10 mouse cellular contexts compared by ENCODE assay signal in genomic region chr2:32730854-32731253, GRCm38 (mm10). TPM values are rescaled to one million over a fixed set of nuclear protein-coding genes. Genes with fewer than 3 reads are reported as not detected.
DNase-seq lines count a peak whose midpoint lies in the region; ATAC-seq and TF ChIP-seq lines count a peak whose summit lies in the region.
"Had no signal": no experiment of that assay in that cellular context is flagged by ENCODE, and none has a peak within 500 bp of the region (broad histone marks: within the 10 kb centered on the region; RNA-seq: fewer than 3 reads in every experiment).

No protein-coding gene starts in this region.

- peak overlapping the region; percentile 87 for H3K27ac ChIP-seq in heart, adult 2 months
- peak overlapping the region; percentile 99 for H3K27ac ChIP-seq in brown adipose tissue, adult 24 weeks (replicated peaks; ENCODE audit: low read depth, low read length)
- H3K27ac ChIP-seq in liver, embryonic 13.5 days: peak overlapping the region; percentile 65
- H3K27ac ChIP-seq in midbrain, embryonic 15.5 days: no peak overlapping the region

- H3K79me2 ChIP-seq in heart, adult 2 months (replicated peaks; ENCODE audit: control insufficient read depth, insufficient read depth, low read length): no peaks in the 10 kb centered on the region

- no peak for TF ChIP-seq POLR2A in heart, adult 2 months (IDR thresholded peaks at IDR 0.05; ENCODE audit: insufficient read depth, low read depth, low read length)

- TF ChIP-seq CTCF in heart, adult 2 months (IDR thresholded peaks at IDR 0.05): no peak

- 17% methylated on average over 11 of the region's 11 CpGs for WGBS in heart, adult 2 months
- WGBS in liver, embryonic 13.5 days (ENCODE audit: insufficient replicate concordance): 55% methylated on average over 11 of the region's 11 CpGs
- 60% methylated on average over 11 of the region's 11 CpGs for WGBS in midbrain, embryonic 15.5 days

- peaks cover 19% of the 10 kb centered on the region for H3K4me1 ChIP-seq in heart, adult 2 months (ENCODE audit: control insufficient read depth, insufficient read depth, low read length)
- peaks cover 11% of the 10 kb centered on the region for H3K4me1 ChIP-seq in brown adipose tissue, adult 24 weeks (ENCODE audit: control insufficient read depth, insufficient read depth, insufficient read length, low read length)
- peaks cover 32% of the 10 kb centered on the region for H3K4me1 ChIP-seq in liver, embryonic 13.5 days (replicated peaks)
- peaks cover 7% of the 10 kb centered on the region; the same call in 1 of the 2 replicates for H3K4me1 ChIP-seq in midbrain, embryonic 15.5 days

- peaks cover 2% of the 10 kb centered on the region for H3K36me3 ChIP-seq in heart, adult 2 months (ENCODE audit: control insufficient read depth, insufficient read depth, low read length)
- no peaks in the 10 kb centered on the region for H3K36me3 ChIP-seq in liver, embryonic 13.5 days
- no peaks in the 10 kb centered on the region for H3K36me3 ChIP-seq in midbrain, embryonic 15.5 days (replicated peaks)

- DNase-seq in heart, adult 2 months: no peak
- DNase-seq in heart, adult 18-20 months: no peak
- peak; percentile 57 to 71 for DNase-seq in heart, postnatal 10 days
- DNase-seq in liver, embryonic 13.5 days: no peak
- DNase-seq in adrenal gland, adult (ENCODE audit: inconsistent age in 2 of 2, low spot score in 1 of 2): no peak
- DNase-seq in layer of hippocampus, adult 11-12 months (ENCODE audit: low spot score): no peak
- DNase-seq: adrenal gland, adult 8-10 months had no signal

- no peaks in the 10 kb centered on the region for H3K9me3 ChIP-seq in liver, embryonic 13.5 days (replicated peaks)
- no peaks in the 10 kb centered on the region for H3K9me3 ChIP-seq in midbrain, embryonic 15.5 days

- intact Hi-C loops in heart, adult 2 months (cut with DNase I): loop anchor here (5.0 kb wide), 1 partner anchor 79 kb away; no protein-coding TSS in a partner anchor
- intact Hi-C loops in heart, postnatal 10 days (cut with DNase I): no loop called here

- H3K4me2 ChIP-seq in liver, embryonic 13.5 days: no peak overlapping the region
- no peak overlapping the region for H3K4me2 ChIP-seq in midbrain, embryonic 15.5 days

- TF ChIP-seq EP300 in heart, adult 2 months (IDR thresholded peaks at IDR 0.05; ENCODE audit: insufficient read depth, low read depth, low read length): no peak

- ATAC-seq in liver, embryonic 13.5 days (ENCODE audit: low read depth): no peak
- ATAC-seq in midbrain, embryonic 15.5 days (replicated peaks): no peak

- no peaks in the 10 kb centered on the region for H3K27me3 ChIP-seq in heart, adult 2 months (ENCODE audit: control insufficient read depth, insufficient read depth, low read length)
- H3K27me3 ChIP-seq in liver, embryonic 13.5 days: no peaks in the 10 kb centered on the region
- H3K27me3 ChIP-seq in midbrain, embryonic 15.5 days (replicated peaks): no peaks in the 10 kb centered on the region

- peak overlapping the region; percentile 69 for H3K4me3 ChIP-seq in heart, adult 2 months
- peak overlapping the region; percentile 66 for H3K4me3 ChIP-seq in brown adipose tissue, adult 24 weeks (ENCODE audit: insufficient read depth, low read depth, low read length)
- H3K4me3 ChIP-seq in liver, embryonic 13.5 days (replicated peaks): no peak overlapping the region
- no peak overlapping the region for H3K4me3 ChIP-seq in midbrain, embryonic 15.5 days
- H3K4me3 ChIP-seq: erythroblast, embryonic 14.5 days had no signal

- H3K9ac ChIP-seq in heart, adult 2 months (ENCODE audit: low read depth, low read length): peak overlapping the region; percentile 15
- H3K9ac ChIP-seq in liver, embryonic 13.5 days: no peak overlapping the region
- no peak overlapping the region for H3K9ac ChIP-seq in midbrain, embryonic 15.5 days

RNA-seq across cellular contexts. Expression of gene 6330409D20Rik, which starts 10.0 kb away (rescaled TPM):
- total RNA-seq in heart, adult 2 months (2021): not detected
- polyA plus RNA-seq in heart, adult 2 months (2012; rRNA removed): not detected in 2 replicates
- total RNA-seq in heart, adult 18-20 months (2021): not detected
- not detected in 2 replicates for polyA plus RNA-seq in brown adipose tissue, adult 24 weeks (2012; ENCODE audit: insufficient read depth, insufficient read length, missing spikeins)
- total RNA-seq in heart, postnatal 10 days (2021): not detected
- 0.15 TPM in 1 of 2 replicates, not detected in the other for polyA plus RNA-seq in liver, embryonic 13.5 days (2015; fragmentation: Nextera tagmentation; extraction: Ambion mirVana)
- 3.4 and 4.1 TPM in 2 replicates for polyA plus RNA-seq in midbrain, embryonic 15.5 days (2015; fragmentation: Nextera tagmentation; extraction: Ambion mirVana)
- total RNA-seq: adrenal gland, adult 8-10 months had no signal
- polyA plus RNA-seq: erythroblast, embryonic 14.5 days had no signal

RNA-seq across cellular contexts. Expression of gene Sh2d3c, which starts 10.0 kb away (rescaled TPM):
- total RNA-seq in heart, adult 2 months (2021): 10 to 100 TPM; 27.1 to 28.9 TPM
- 38.7 and 52.8 TPM in 2 replicates for polyA plus RNA-seq in heart, adult 2 months (2012; rRNA removed)
- 10 to 100 TPM; 23.1 to 30.8 TPM for total RNA-seq in heart, adult 18-20 months (2021)
- polyA plus RNA-seq in brown adipose tissue, adult 24 weeks (2012; ENCODE audit: insufficient read depth, insufficient read length, missing spikeins): 4.4 and 6.3 TPM in 2 replicates
- total RNA-seq in heart, postnatal 10 days (2021): 10 to 100 TPM; 45.3 to 47.1 TPM
- 5.4 and 5.6 TPM in 2 replicates for polyA plus RNA-seq in liver, embryonic 13.5 days (2015; fragmentation: Nextera tagmentation; extraction: Ambion mirVana)
- 54.7 and 57.2 TPM in 2 replicates for polyA plus RNA-seq in midbrain, embryonic 15.5 days (2015; fragmentation: Nextera tagmentation; extraction: Ambion mirVana)

RNA-seq across cellular contexts. Expression of gene Cdk9, which starts 18.0 kb away (rescaled TPM):
- 10 to 100 TPM; 21.0 to 25.3 TPM for total RNA-seq in heart, adult 2 months (2021)
- polyA plus RNA-seq in heart, adult 2 months (2012; rRNA removed): 42.3 and 49.3 TPM in 2 replicates
- 10 to 100 TPM; 22.4 to 24.1 TPM for total RNA-seq in heart, adult 18-20 months (2021)
- 27.3 and 27.6 TPM in 2 replicates for polyA plus RNA-seq in brown adipose tissue, adult 24 weeks (2012; ENCODE audit: insufficient read depth, insufficient read length, missing spikeins)
- 10 to 100 TPM; 35.4 to 37.6 TPM for total RNA-seq in heart, postnatal 10 days (2021)
- polyA plus RNA-seq in liver, embryonic 13.5 days (2015; fragmentation: Nextera tagmentation; extraction: Ambion mirVana): 60.4 TPM in 2 replicates
- 73.5 and 76.5 TPM in 2 replicates for polyA plus RNA-seq in midbrain, embryonic 15.5 days (2015; fragmentation: Nextera tagmentation; extraction: Ambion mirVana)

RNA-seq across cellular contexts. Expression of gene Tor2a, which starts 26.2 kb away (rescaled TPM):
- 1 to 10 TPM; 8.2 to 9.4 TPM for total RNA-seq in heart, adult 2 months (2021)
- 19.4 and 22.2 TPM in 2 replicates for polyA plus RNA-seq in heart, adult 2 months (2012; rRNA removed)
- total RNA-seq in heart, adult 18-20 months (2021): 1 to 10 TPM; 6.7 to 9.4 TPM
- 16.8 and 17.6 TPM in 2 replicates for polyA plus RNA-seq in brown adipose tissue, adult 24 weeks (2012; ENCODE audit: insufficient read depth, insufficient read length, missing spikeins)
- 10 to 100 TPM; 14.4 to 16.4 TPM for total RNA-seq in heart, postnatal 10 days (2021)
- 30.1 TPM in 2 replicates for polyA plus RNA-seq in liver, embryonic 13.5 days (2015; fragmentation: Nextera tagmentation; extraction: Ambion mirVana)
- 54.1 and 55.9 TPM in 2 replicates for polyA plus RNA-seq in midbrain, embryonic 15.5 days (2015; fragmentation: Nextera tagmentation; extraction: Ambion mirVana)

RNA-seq across cellular contexts. Expression of gene Fpgs, which starts 26.9 kb away (rescaled TPM):
- 1 to 10 TPM; 4.6 to 5.7 TPM for total RNA-seq in heart, adult 2 months (2021)
- polyA plus RNA-seq in heart, adult 2 months (2012; rRNA removed): 17.8 and 18.0 TPM in 2 replicates
- total RNA-seq in heart, adult 18-20 months (2021): 1 to 10 TPM; 4.4 to 5.0 TPM
- polyA plus RNA-seq in brown adipose tissue, adult 24 weeks (2012; ENCODE audit: insufficient read depth, insufficient read length, missing spikeins): 2.8 and 2.9 TPM in 2 replicates
- 10 to 100 TPM in 1 of 2 experiments, 1 to 10 TPM in 1; 9.9 to 11.7 TPM for total RNA-seq in heart, postnatal 10 days (2021)
- polyA plus RNA-seq in liver, embryonic 13.5 days (2015; fragmentation: Nextera tagmentation; extraction: Ambion mirVana): 31.1 and 32.9 TPM in 2 replicates
- polyA plus RNA-seq in midbrain, embryonic 15.5 days (2015; fragmentation: Nextera tagmentation; extraction: Ambion mirVana): 23.2 and 25.1 TPM in 2 replicates

Comparison
In these comparisons a context has a peak if more than half of its experiments do, and no peak if none do; other contexts are left out.
1. DNase-seq: peak in heart, postnatal 10 days (2 of 2); none in heart, adult 2 months (0 of 2), heart, adult 18-20 months (0 of 2), liver, embryonic 13.5 days (single experiment), adrenal gland, adult (0 of 2) and layer of hippocampus, adult 11-12 months (single experiment).
2. H3K4me3 ChIP-seq: peak in heart, adult 2 months (single experiment) and brown adipose tissue, adult 24 weeks (single experiment); none in liver, embryonic 13.5 days (single experiment) and midbrain, embryonic 15.5 days (single experiment).